Mouse (Mus musculus) lung, adult 2 months (tissue): ENCODE results near the gene Bbx.

ENCODE experiments used
- CTCF ChIP-seq: fragments of 200-500 bp; IDR thresholded peaks from 2 replicates; pipeline ENCODE4 v1.5.1; 2011; ENCODE audit warnings: mild to moderate bottlenecking, low read length, control low read depth; ENCODE audit not compliant: insufficient read depth
- POLR2A ChIP-seq: fragments of 200-500 bp; IDR thresholded peaks from 2 replicates; pipeline ENCODE4 v1.6.1; 2011; ENCODE audit warnings: low read depth, mild to moderate bottlenecking, control low read depth, low read length, borderline replicate concordance; ENCODE audit errors: extremely low read depth

DNA sequence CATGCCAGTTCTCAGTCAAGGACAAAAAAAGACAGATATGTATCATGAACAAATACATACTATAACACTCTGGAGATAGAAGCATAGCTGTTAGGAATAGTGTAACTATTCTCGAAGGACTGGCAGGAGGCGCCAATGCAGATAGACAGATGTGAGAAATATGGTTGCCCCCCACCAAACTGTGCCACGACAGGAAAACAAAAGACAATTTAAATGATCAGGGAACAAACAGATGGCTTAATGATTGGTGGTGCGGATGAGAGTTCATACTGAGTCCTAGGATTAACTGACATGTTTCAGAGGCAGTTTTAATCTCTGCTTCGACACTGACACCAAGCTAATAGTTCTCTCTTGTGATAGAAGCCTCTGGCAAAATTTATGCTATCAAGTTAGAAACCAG, 181.7 kb downstream of the Bbx start:
- no peak for TF ChIP-seq POLR2A
- no peak for TF ChIP-seq CTCF
